Mouse (Mus musculus) bone marrow, adult 2 months (tissue): Measurements from ENCODE around the gene Ptpn6. TPM values are rescaled to one million over a fixed set of nuclear protein-coding genes. Genes with fewer than 3 reads are reported as not detected.

Source experiments
- H3K27ac ChIP-seq: fragments of 200-500 bp; 2 replicates; pipeline ENCODE4 v1.5.1; 2012; ENCODE audit warnings: low read depth, mild to moderate bottlenecking, control low read depth, inconsistent platforms, low read length; ENCODE audit not compliant: control insufficient read depth, poor library complexity, insufficient read depth
- H3K4me1 ChIP-seq: fragments of 200-500 bp; 2 replicates; pipeline ENCODE4 v1.6.1; 2011; ENCODE audit warnings: low read length; ENCODE audit not compliant: control insufficient read depth, insufficient read depth
- H3K4me3 ChIP-seq: fragments of 200-500 bp; replicated peaks from 2 replicates; pipeline ENCODE3; 2011; ENCODE audit warnings: mild to moderate bottlenecking, low read depth, low read length, control low read depth; ENCODE audit not compliant: control insufficient read depth
- CTCF ChIP-seq: fragments of 200-500 bp; IDR thresholded peaks from 2 replicates; pipeline ENCODE4 v1.5.1; 2011; ENCODE audit warnings: low read length, control low read depth; ENCODE audit not compliant: control insufficient read depth, insufficient read depth
- POLR2A ChIP-seq: fragments of 200-500 bp; IDR thresholded peaks from 2 replicates; pipeline ENCODE4 v1.6.1; 2011; ENCODE audit warnings: low read depth, mild to moderate bottlenecking, control low read depth, low read length, borderline replicate concordance; ENCODE audit not compliant: control insufficient read depth
- WGBS: fragments of 180-500 bp; shearing (Covaris S2); methylation state at CpG from one replicate; pipeline ENCODE4 v1.1.7; 2018; 5-methylcytosine and 5-hydroxymethylcytosine counted together
- polyA plus RNA-seq: library from polyadenylated mRNA; stranded (reverse); fragments of >200 nt; gene quantifications from 2 replicates; pipeline ENCODE4 v1.2.4, GENCODE M21; 2011; ENCODE audit warnings: low replicate concordance; ENCODE audit not compliant: missing spikeins, insufficient read depth, insufficient read length

Gene Ptpn6
- 239 and 439 TPM in 2 replicates for polyA plus RNA-seq

- TF ChIP-seq POLR2A (no peak), CTCF (no peak)
- Histone ChIP-seq H3K4me1 (peaks cover 8% of the 10 kb centered on the region), H3K27ac (peak within 1 kb of the TSS; percentile 55), H3K4me3 (peak within 1 kb of the TSS; percentile 31)
- 12% methylated on average over 15 of the region's 15 CpGs for WGBS
Measured at GRCm38 (mm10) chr6:124738511-124739023, at the start of gene Ptpn6. Gene Ptpn6 (minus strand): TSS chr6:124738714.

GRCm38 (mm10) chr6:124787722-124788121 is 49.2 kb upstream of the Ptpn6 start:
- Histone ChIP-seq H3K4me1 (no peaks in the 10 kb centered on the region), H3K4me3 (no peak overlapping the region), H3K27ac (no peak overlapping the region)
- TF ChIP-seq POLR2A (no peak), CTCF (no peak)
- WGBS = 74% methylated on average over 10 of the region's 10 CpGs

- H3K4me1 ChIP-seq = no peaks in the 10 kb centered on the region
- H3K4me3 ChIP-seq = no peak overlapping the region
- no peak overlapping the region for H3K27ac ChIP-seq
- TF ChIP-seq POLR2A (no peak), CTCF (no peak)
- WGBS = 35% methylated on average over 8 of the region's 8 CpGs
Measured at GRCm38 (mm10) chr6:124786756-124787420, 48.4 kb upstream of the Ptpn6 start.

GRCm38 (mm10) chr6:124782436-124782835 is 43.9 kb upstream of the Ptpn6 start:
- TF ChIP-seq POLR2A (no peak), CTCF (no peak)
- 11% methylated on average over 6 of the region's 6 CpGs for WGBS
- Histone ChIP-seq H3K4me1 (no peaks in the 10 kb centered on the region; the same call in 1 of the 2 replicates), H3K27ac (no peak overlapping the region), H3K4me3 (peak overlapping the region; percentile 39)

- no peak overlapping the region for H3K4me3 ChIP-seq
- H3K4me1 ChIP-seq = no peaks in the 10 kb centered on the region; the same call in 1 of the 2 replicates
- no peak overlapping the region for H3K27ac ChIP-seq
- 85% methylated on average over 7 of the region's 7 CpGs for WGBS
- TF ChIP-seq POLR2A (no peak), CTCF (no peak)
Measured at GRCm38 (mm10) chr6:124780917-124781316, 42.4 kb upstream of the Ptpn6 start.

- H3K27ac ChIP-seq = no peak overlapping the region
- H3K4me1 ChIP-seq = no peaks in the 10 kb centered on the region; the same call in 1 of the 2 replicates
- no peak overlapping the region for H3K4me3 ChIP-seq
- 26% methylated on average over 10 of the region's 10 CpGs for WGBS
- TF ChIP-seq POLR2A (no peak), CTCF (no peak)
Measured at GRCm38 (mm10) chr6:124779984-124780416, 41.5 kb upstream of the Ptpn6 start.

- no peaks in the 10 kb centered on the region; the same call in 1 of the 2 replicates for H3K4me1 ChIP-seq
- no peak for TF ChIP-seq POLR2A
- TF ChIP-seq CTCF = no peak
- no peak within 1 kb of the TSS for H3K27ac ChIP-seq
- no peak within 1 kb of the TSS for H3K4me3 ChIP-seq
- 5% methylated on average over 23 of the region's 23 CpGs for WGBS
Measured at GRCm38 (mm10) chr6:124779222-124779983, 40.9 kb upstream of the Ptpn6 start, which contains the start of gene Lrrc23. Gene Lrrc23 (minus strand): TSS chr6:124779727.

- Histone ChIP-seq H3K27ac (no peak overlapping the region), H3K4me3 (no peak overlapping the region), H3K4me1 (no peaks in the 10 kb centered on the region)
- no peak for TF ChIP-seq CTCF
- 85% methylated on average over 15 of the region's 15 CpGs for WGBS
Measured at GRCm38 (mm10) chr6:124770511-124770910, 32.0 kb upstream of the Ptpn6 start.
